Mouse (Mus musculus): ENCODE data around the gene Nfya. TPM values are rescaled to one million over a fixed set of nuclear protein-coding genes. Genes with fewer than 3 reads are reported as not detected.
"Not testable (repeated sequence)": the region's sequence is repeated elsewhere in the genome, so short reads cannot be mapped to it uniquely, and the experiment has no call there.

Gene Nfya
- polyA plus RNA-seq, 1 experiment from 2014 or later: 30.3 TPM

- H3K4me3 ChIP-seq (ENCODE audit: low read depth, low read length): no peak overlapping the region
- no peaks in the 10 kb centered on the region for H3K36me3 ChIP-seq (ENCODE audit: insufficient read depth)
- no peaks in the 10 kb centered on the region for H3K4me1 ChIP-seq (ENCODE audit: insufficient read depth)
- H3K9me3 ChIP-seq (ENCODE audit: low read depth, low read length): no peaks in the 10 kb centered on the region
- H3K27me3 ChIP-seq (ENCODE audit: insufficient read depth, low read length): no peaks in the 10 kb centered on the region
- ATAC-seq (ENCODE audit: insufficient read depth): no peak
- no peak overlapping the region for H3K4me2 ChIP-seq
- no peak for DNase-seq
- WGBS: 30% methylated on average over 4 of the region's 4 CpGs
- H3K9ac ChIP-seq: no peak overlapping the region
- H3K27ac ChIP-seq (ENCODE audit: low read depth): no peak overlapping the region
- no peak for TF ChIP-seq CTCF (IDR thresholded peaks at IDR 0.05; ENCODE audit: low read depth)
These were observed 49.2 kb downstream of the Nfya start for GRCm38 (mm10) chr17:48360462-48360861.

GRCm38 (mm10) chr17:48359616-48360015 lies 50.1 kb downstream of the Nfya start, which contains the start of gene Treml1:
TSS of gene Treml1 (plus strand) at chr17:48359916.
- H3K9me3 ChIP-seq (ENCODE audit: low read depth, low read length): no peaks in the 10 kb centered on the region
- no peak for ATAC-seq (ENCODE audit: insufficient read depth)
- H3K4me2 ChIP-seq: no peak within 1 kb of the TSS

DNA sequence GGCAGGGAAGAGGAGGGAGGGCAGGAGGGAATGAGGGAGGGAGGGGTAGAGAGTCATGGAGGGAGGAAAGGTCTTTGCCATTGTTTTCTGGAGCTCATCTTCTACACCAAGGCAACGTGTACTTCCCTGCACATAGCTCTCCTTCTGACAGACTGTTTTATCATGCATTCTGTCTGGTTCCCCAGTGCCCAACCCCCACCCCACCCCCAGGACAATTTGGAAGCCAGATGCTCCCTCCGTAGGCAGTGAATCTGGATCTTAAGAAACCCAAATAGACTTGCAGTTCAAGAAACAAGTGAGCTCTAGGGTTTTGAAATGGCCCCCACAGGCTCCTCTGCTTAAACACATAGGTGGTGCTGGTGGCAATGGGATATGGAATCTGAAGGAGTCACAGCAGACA lies 51.8 kb downstream of the Nfya start:
- H3K9ac ChIP-seq: no peak overlapping the region
- WGBS: 52% methylated on average over 2 of the region's 2 CpGs
- no peaks in the 10 kb centered on the region for H3K4me1 ChIP-seq (ENCODE audit: insufficient read depth)
- H3K27ac ChIP-seq (ENCODE audit: low read depth): no peak overlapping the region
- H3K4me2 ChIP-seq: no peak overlapping the region
- H3K4me3 ChIP-seq (ENCODE audit: low read depth, low read length): no peak overlapping the region
- H3K36me3 ChIP-seq (ENCODE audit: insufficient read depth): no peaks in the 10 kb centered on the region
- DNase-seq (no peak), ATAC-seq (ENCODE audit: insufficient read depth) (no peak)
- H3K27me3 ChIP-seq (ENCODE audit: insufficient read depth, low read length): no peaks in the 10 kb centered on the region
- TF ChIP-seq CTCF (IDR thresholded peaks at IDR 0.05; ENCODE audit: low read depth): no peak
- H3K9me3 ChIP-seq (ENCODE audit: low read depth, low read length): no peaks in the 10 kb centered on the region

More at GRCm38 (mm10) chr17:48359616-48360015, 50.1 kb downstream of the Nfya start, which contains the start of gene Treml1:
- H3K4me3 ChIP-seq (ENCODE audit: low read depth, low read length): no peak within 1 kb of the TSS
- no peak for TF ChIP-seq CTCF (IDR thresholded peaks at IDR 0.05; ENCODE audit: low read depth)
- H3K27me3 ChIP-seq (ENCODE audit: insufficient read depth, low read length): no peaks in the 10 kb centered on the region
- no peak for DNase-seq
- 70% methylated on average over 7 of the region's 7 CpGs for WGBS
- no peaks in the 10 kb centered on the region for H3K4me1 ChIP-seq (ENCODE audit: insufficient read depth)
- H3K9ac ChIP-seq: no peak within 1 kb of the TSS
- no peak within 1 kb of the TSS for H3K27ac ChIP-seq (ENCODE audit: low read depth)
- no peaks in the 10 kb centered on the region for H3K36me3 ChIP-seq (ENCODE audit: insufficient read depth)

DNA sequence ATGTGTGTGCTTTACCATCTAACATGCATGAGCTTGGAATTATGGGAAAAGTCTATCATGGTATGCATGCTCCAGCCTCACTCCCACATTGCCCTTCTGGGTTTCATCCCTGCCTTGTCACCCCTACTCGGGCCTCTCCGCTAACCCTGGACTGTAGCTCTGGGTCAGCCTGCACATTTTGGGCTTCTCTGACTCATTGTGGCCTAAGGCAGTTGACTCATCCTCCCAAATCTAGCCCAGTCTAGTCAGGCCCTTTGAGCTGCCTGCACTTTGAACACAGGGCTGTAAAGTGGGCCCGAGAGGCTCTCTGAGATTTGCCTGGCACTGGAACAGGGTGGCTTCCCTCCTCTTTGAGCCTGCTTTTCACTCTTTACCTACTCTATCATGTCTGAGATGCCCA lies 53.9 kb downstream of the Nfya start:
- Histone ChIP-seq H3K4me1 (ENCODE audit: insufficient read depth) (no peaks in the 10 kb centered on the region), H3K27me3 (ENCODE audit: insufficient read depth, low read length) (no peaks in the 10 kb centered on the region), H3K27ac (ENCODE audit: low read depth) (no peak overlapping the region), H3K4me2 (no peak overlapping the region), H3K9ac (no peak overlapping the region), H3K9me3 (ENCODE audit: low read depth, low read length) (no peaks in the 10 kb centered on the region), H3K36me3 (ENCODE audit: insufficient read depth) (no peaks in the 10 kb centered on the region), H3K4me3 (ENCODE audit: low read depth, low read length) (no peak overlapping the region)
- no peak for TF ChIP-seq CTCF (IDR thresholded peaks at IDR 0.05; ENCODE audit: low read depth)
- DNase-seq: no peak
- WGBS: 88% methylated on average over 3 of the region's 3 CpGs
- no peak for ATAC-seq (ENCODE audit: insufficient read depth)

DNA sequence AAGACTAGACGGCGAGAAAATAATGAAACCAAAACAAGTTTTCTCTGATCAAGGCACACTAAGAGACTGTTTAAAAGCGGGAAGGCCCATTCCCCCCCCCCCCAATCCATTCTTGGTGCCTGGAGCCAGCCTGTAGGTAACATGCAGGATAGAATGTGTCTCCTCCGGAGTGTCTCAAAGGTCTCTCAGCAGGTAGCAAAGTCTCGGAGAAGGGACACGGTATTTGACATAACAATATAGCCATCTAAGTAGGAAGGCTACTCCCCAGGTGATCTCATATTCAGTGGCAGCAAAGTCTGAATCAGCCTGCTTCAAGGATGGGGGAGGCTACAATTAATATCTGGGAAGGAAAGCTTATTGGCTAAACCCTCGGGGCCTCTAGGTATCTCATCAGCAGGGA lies 56.7 kb downstream of the Nfya start:
- not testable (repeated sequence) for H3K27me3 ChIP-seq (ENCODE audit: insufficient read depth, low read length); H3K4me1 ChIP-seq (ENCODE audit: insufficient read depth); H3K4me3 ChIP-seq (ENCODE audit: low read depth, low read length); DNase-seq; H3K9me3 ChIP-seq (ENCODE audit: low read depth, low read length); H3K4me2 ChIP-seq; H3K27ac ChIP-seq (ENCODE audit: low read depth); ATAC-seq (ENCODE audit: insufficient read depth); H3K36me3 ChIP-seq (ENCODE audit: insufficient read depth); H3K9ac ChIP-seq
- 78% methylated on average over 7 of the region's 7 CpGs for WGBS

- no peaks in the 10 kb centered on the region for H3K9me3 ChIP-seq (ENCODE audit: low read depth, low read length)
- no peak for TF ChIP-seq CTCF (IDR thresholded peaks at IDR 0.05; ENCODE audit: low read depth)
- no peaks in the 10 kb centered on the region for H3K27me3 ChIP-seq (ENCODE audit: insufficient read depth, low read length)
These were observed 59.0 kb downstream of the Nfya start for GRCm38 (mm10) chr17:48350681-48351193.

GRCm38 (mm10) chr17:48347287-48347686 lies 62.4 kb downstream of the Nfya start:
- no peak overlapping the region for H3K27ac ChIP-seq (ENCODE audit: low read depth)
- TF ChIP-seq CTCF (IDR thresholded peaks at IDR 0.05; ENCODE audit: low read depth): no peak
- H3K9me3 ChIP-seq (ENCODE audit: low read depth, low read length): no peaks in the 10 kb centered on the region
- H3K9ac ChIP-seq: no peak overlapping the region
- no peak overlapping the region for H3K4me3 ChIP-seq (ENCODE audit: low read depth, low read length)
- H3K4me1 ChIP-seq (ENCODE audit: insufficient read depth): no peaks in the 10 kb centered on the region
- H3K27me3 ChIP-seq (ENCODE audit: insufficient read depth, low read length): no peaks in the 10 kb centered on the region
- ATAC-seq (ENCODE audit: insufficient read depth): no peak
- no peak overlapping the region for H3K4me2 ChIP-seq
- 75% methylated on average over 2 of the region's 2 CpGs for WGBS
- H3K36me3 ChIP-seq (ENCODE audit: insufficient read depth): no peaks in the 10 kb centered on the region
- DNase-seq: no peak

More at GRCm38 (mm10) chr17:48350681-48351193, 59.0 kb downstream of the Nfya start:
- no peaks in the 10 kb centered on the region for H3K36me3 ChIP-seq (ENCODE audit: insufficient read depth)
- no peak overlapping the region for H3K9ac ChIP-seq
- no peaks in the 10 kb centered on the region for H3K4me1 ChIP-seq (ENCODE audit: insufficient read depth)
- H3K27ac ChIP-seq (ENCODE audit: low read depth): no peak overlapping the region
- H3K4me3 ChIP-seq (ENCODE audit: low read depth, low read length): no peak overlapping the region
- no peak overlapping the region for H3K4me2 ChIP-seq
- no peak for DNase-seq
- WGBS: 65% methylated on average over 5 of the region's 5 CpGs
- no peak for ATAC-seq (ENCODE audit: insufficient read depth)

DNA sequence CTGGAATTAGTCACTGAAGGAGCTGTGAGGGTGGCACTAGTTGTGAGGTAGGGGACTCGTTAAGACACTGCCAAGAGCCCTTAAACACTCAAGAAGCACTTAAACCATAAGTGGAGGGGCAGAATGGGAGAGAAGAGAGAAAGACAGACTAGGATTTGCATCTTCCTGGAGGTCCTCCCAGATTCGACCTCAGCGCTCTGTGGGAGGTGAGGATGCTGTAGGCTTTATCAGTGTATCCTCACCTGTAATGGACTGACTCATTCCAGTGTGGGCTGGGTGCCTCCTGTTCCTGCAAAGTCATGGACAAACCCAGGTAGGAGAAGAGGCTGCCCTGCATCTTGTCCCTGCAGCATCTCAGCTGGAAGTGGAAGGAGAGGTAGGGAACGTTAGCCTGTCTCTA lies 62.9 kb downstream of the Nfya start:
- no peak for ATAC-seq (ENCODE audit: insufficient read depth)
- no peak overlapping the region for H3K27ac ChIP-seq (ENCODE audit: low read depth)

More for the DNA sequence above, 62.9 kb downstream of the Nfya start:
- Histone ChIP-seq H3K27me3 (ENCODE audit: insufficient read depth, low read length) (no peaks in the 10 kb centered on the region), H3K36me3 (ENCODE audit: insufficient read depth) (no peaks in the 10 kb centered on the region), H3K9ac (no peak overlapping the region), H3K4me3 (ENCODE audit: low read depth, low read length) (no peak overlapping the region), H3K9me3 (ENCODE audit: low read depth, low read length) (no peaks in the 10 kb centered on the region), H3K4me2 (no peak overlapping the region), H3K4me1 (ENCODE audit: insufficient read depth) (no peaks in the 10 kb centered on the region)
- WGBS: 58% methylated on average over 4 of the region's 4 CpGs
- DNase-seq: no peak
- TF ChIP-seq CTCF (IDR thresholded peaks at IDR 0.05; ENCODE audit: low read depth): no peak
